Mouse (Mus musculus) neural tube, embryonic 11.5 days (tissue): ENCODE data around the gene Zfp169. TPM values are rescaled to one million over a fixed set of nuclear protein-coding genes. Genes with fewer than 3 reads are reported as not detected.
"Not testable (repeated sequence)": the region's sequence is repeated elsewhere in the genome, so short reads cannot be mapped to it uniquely, and the experiment has no call there.

Source experiments
- ATAC-seq: fragments of 200-750 bp; cut with Nextera tagmentation; 2 replicates; pipeline ENCODE4 v1.8.0; 2017; ENCODE audit warnings: moderate number of reproducible peaks, mild to moderate bottlenecking, moderate TSS enrichment, moderate library complexity; ENCODE audit not compliant: insufficient read depth, low FRiP score, low TSS enrichment
- DNase-seq: peaks from one replicate; pipeline ENCODE4 v3.0.0-alpha.2; 2015; ENCODE audit warnings: low spot score
- H3K27ac ChIP-seq: fragments of 300-500 bp; sonication (generic); 2 replicates; pipeline ENCODE4 v1.5.1; 2014; ENCODE audit warnings: low read depth, mild to moderate bottlenecking, low read length
- H3K27me3 ChIP-seq: fragments of 300-500 bp; sonication (generic); 2 replicates; pipeline ENCODE4 v1.6.1; 2014; ENCODE audit warnings: mild to moderate bottlenecking, low read length, mixed read lengths; ENCODE audit not compliant: control insufficient read depth, insufficient read depth
- H3K36me3 ChIP-seq: fragments of 300-500 bp; sonication (generic); 2 replicates; pipeline ENCODE4 v1.6.1; 2014; ENCODE audit warnings: mild to moderate bottlenecking, low read length, moderate library complexity, mixed read lengths; ENCODE audit not compliant: control insufficient read depth, insufficient read depth
- H3K4me1 ChIP-seq: fragments of 300-500 bp; sonication (generic); 2 replicates; pipeline ENCODE4 v1.6.1; 2014; ENCODE audit warnings: low read length, mixed read lengths; ENCODE audit not compliant: control insufficient read depth, insufficient read depth
- H3K4me2 ChIP-seq: fragments of 300-500 bp; sonication (generic); 2 replicates; pipeline ENCODE4 v1.6.1; 2014; ENCODE audit warnings: low read depth, mild to moderate bottlenecking, moderate library complexity
- H3K4me3 ChIP-seq: fragments of 300-500 bp; sonication (generic); 2 replicates; pipeline ENCODE4 v1.5.1; 2014; ENCODE audit warnings: low read depth, low read length
- H3K9ac ChIP-seq: fragments of 300-500 bp; sonication (generic); 2 replicates; pipeline ENCODE4 v1.6.1; 2014; ENCODE audit warnings: mild to moderate bottlenecking, low read length
- H3K9me3 ChIP-seq: fragments of 300-500 bp; sonication (generic); 2 replicates; pipeline ENCODE4 v1.6.1; 2016; ENCODE audit warnings: low read length; ENCODE audit not compliant: control insufficient read depth
- WGBS: fragments of 180-500 bp; shearing (Covaris S2); extraction: QIAGEN DNeasy Blood & Tissue Kit; methylation state at CpG from one replicate; pipeline ENCODE4 v1.1.7; 2014; 5-methylcytosine and 5-hydroxymethylcytosine counted together
- polyA plus RNA-seq: library from polyadenylated mRNA; unstranded; fragments of >200 nt; fragmentation: Nextera tagmentation; extraction: Ambion mirVana; gene quantifications from 2 replicates; pipeline ENCODE4 v1.2.1, GENCODE M21; 2014

The Zfp169 gene
- polyA plus RNA-seq, 1 experiment from 2014 or later, result 8.9 TPM

DNA sequence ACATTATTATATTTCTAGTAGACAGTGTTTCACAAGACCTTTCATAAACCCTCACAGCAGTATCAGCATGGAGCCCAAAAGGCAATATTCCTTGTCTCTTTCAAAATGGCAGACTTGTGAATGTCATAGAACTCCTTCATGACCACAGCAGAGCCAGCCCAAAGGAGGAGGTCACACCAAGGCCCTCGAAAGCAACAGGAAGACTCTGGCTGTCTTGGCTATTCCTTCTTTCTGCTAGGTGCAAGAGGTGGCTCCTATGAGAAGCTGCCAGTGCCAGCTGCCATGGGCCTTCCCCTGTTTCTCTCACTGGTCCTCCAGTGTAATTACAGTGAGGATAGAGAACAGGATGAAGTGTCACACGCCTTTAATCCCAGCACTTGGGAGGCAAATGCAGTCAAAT lies 15.8 kb upstream of the Zfp169 start:
- no peaks in the 10 kb centered on the region for H3K36me3 ChIP-seq
- no peak overlapping the region for H3K9ac ChIP-seq
- no peaks in the 10 kb centered on the region for H3K4me1 ChIP-seq
- no peak overlapping the region for H3K27ac ChIP-seq
- H3K4me3 ChIP-seq, result no peak overlapping the region
- ATAC-seq, result no peak
- 50% methylated on average over 2 of the region's 2 CpGs for WGBS
- no peak for DNase-seq
- H3K4me2 ChIP-seq, result no peak overlapping the region
- H3K9me3 ChIP-seq, result no peaks in the 10 kb centered on the region
- no peaks in the 10 kb centered on the region for H3K27me3 ChIP-seq

DNA sequence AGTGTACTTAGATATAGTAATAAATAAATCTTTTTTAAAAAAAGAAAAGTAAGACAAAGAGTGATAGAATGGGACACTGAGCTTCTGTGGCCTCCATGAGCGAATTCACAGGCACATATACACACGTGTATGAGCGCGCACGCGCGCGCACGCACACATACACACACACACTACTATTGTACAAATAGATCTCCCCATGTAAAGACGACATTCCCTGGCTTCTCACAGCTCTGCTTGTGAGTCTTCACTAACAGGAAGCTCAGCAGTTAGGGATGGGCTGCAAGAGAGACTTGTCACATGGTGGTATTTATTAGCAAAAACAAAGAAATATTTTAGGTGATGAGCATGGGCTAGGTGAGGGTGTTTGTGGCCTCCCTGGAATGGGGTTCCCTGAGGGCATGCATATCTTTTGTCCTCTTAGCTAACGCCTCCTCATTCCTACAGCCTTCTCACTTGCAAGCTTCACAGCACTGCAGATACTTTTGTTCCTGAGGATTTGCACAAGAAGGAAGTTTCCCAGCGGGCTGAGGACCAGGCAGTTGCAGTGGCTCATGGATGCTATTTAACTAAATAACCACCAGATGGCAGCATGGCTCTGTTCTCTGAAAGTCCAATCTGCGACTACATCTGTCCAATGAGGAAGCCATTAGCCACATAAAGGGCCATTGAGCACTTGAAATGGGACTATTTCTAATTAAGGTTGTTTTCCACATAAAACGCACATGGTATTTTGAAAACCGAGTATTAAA lies 15.0 kb upstream of the Zfp169 start:
- 57% methylated on average over 15 of the region's 15 CpGs for WGBS
- Histone ChIP-seq H3K4me2 (no peak overlapping the region), H3K27ac (no peak overlapping the region), H3K9me3 (no peaks in the 10 kb centered on the region), H3K27me3 (no peaks in the 10 kb centered on the region), H3K9ac (no peak overlapping the region), H3K36me3 (no peaks in the 10 kb centered on the region), H3K4me1 (no peaks in the 10 kb centered on the region), H3K4me3 (no peak overlapping the region)
- ATAC-seq (no peak), DNase-seq (peak; percentile 67)

DNA sequence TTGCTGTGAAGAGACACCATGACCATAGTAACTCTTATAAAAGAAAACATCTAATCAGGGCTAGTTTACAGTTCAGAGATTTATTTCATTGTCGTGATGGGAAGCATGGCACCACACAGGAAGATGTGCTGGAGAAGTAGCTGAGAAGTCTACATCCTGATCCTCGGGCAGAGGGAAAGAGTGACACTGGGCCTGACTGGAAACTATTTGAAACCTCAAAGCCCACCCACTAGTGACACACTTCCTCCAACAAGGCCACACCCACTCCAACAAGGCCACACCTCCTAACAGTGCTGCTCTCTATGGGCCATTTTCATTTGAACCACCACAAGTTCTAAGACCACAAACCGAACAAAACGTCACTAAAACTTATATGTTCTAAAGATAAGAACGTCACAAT lies 12.5 kb upstream of the Zfp169 start:
- DNase-seq (no peak), ATAC-seq (no peak)
- H3K4me1 ChIP-seq, result no peaks in the 10 kb centered on the region
- 83% methylated on average over 5 of the region's 5 CpGs for WGBS
- no peak overlapping the region for H3K27ac ChIP-seq
- no peak overlapping the region for H3K9ac ChIP-seq
- no peaks in the 10 kb centered on the region for H3K36me3 ChIP-seq
- H3K27me3 ChIP-seq, result no peaks in the 10 kb centered on the region
- H3K4me3 ChIP-seq, result no peak overlapping the region
- H3K9me3 ChIP-seq, result no peaks in the 10 kb centered on the region
- H3K4me2 ChIP-seq, result no peak overlapping the region

DNA sequence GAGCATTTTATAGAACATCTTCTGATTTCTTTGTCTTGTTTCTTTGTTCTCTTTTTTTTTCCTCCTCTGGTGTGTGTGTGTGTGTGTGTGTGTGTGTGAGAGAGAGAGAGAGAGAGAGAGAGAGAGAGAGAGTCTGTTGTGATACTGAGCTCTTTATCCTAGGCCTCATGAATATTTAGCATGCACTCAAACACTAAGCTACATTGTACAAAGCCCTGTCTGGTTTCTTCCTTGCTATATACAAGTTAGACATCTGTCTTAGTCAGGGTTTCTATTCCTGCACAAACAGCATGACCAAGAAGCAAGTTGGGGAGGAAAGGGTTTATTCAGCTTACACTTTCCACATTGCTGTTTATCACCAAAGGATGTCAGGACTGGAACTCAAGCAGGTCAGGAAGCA lies 5.9 kb upstream of the Zfp169 start:
- not testable (repeated sequence) for DNase-seq
- ATAC-seq, result peak; percentile 53; the same call in 1 of the 2 replicates

DNA sequence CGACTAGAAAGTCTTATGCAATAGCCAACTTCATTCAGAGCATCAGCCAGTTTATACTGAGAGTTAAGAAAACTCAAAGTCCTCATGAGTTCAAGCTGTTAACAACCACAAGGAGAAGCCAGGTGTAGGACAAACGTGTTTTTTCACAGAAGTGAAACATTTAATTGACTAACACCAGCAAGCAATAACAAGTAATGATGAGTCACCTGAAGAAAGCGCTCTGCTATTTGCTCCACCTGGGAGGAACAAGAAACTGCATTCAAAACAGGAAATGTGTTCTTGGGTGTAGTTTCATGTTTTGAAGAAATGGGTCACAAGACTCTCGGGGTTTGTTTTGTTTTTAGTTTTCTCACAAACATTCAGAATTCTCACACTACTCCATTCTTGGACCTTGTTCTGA lies 2.6 kb upstream of the Zfp169 start:
- H3K27me3 ChIP-seq, result no peaks in the 10 kb centered on the region
- H3K9ac ChIP-seq, result no peak overlapping the region
- 91% methylated on average over 4 of the region's 4 CpGs for WGBS
- DNase-seq (no peak), ATAC-seq (no peak)
- no peak overlapping the region for H3K4me2 ChIP-seq
- no peaks in the 10 kb centered on the region for H3K9me3 ChIP-seq
- no peaks in the 10 kb centered on the region for H3K36me3 ChIP-seq
- no peak overlapping the region for H3K27ac ChIP-seq
- H3K4me3 ChIP-seq, result no peak overlapping the region
- peaks cover 4% of the 10 kb centered on the region; the same call in 1 of the 2 replicates for H3K4me1 ChIP-seq

More for the DNA sequence above, 5.9 kb upstream of the Zfp169 start:
- not testable (repeated sequence) for H3K9me3 ChIP-seq, H3K27ac ChIP-seq, H3K36me3 ChIP-seq, H3K4me1 ChIP-seq, H3K4me3 ChIP-seq, H3K27me3 ChIP-seq, H3K9ac ChIP-seq, H3K4me2 ChIP-seq

DNA sequence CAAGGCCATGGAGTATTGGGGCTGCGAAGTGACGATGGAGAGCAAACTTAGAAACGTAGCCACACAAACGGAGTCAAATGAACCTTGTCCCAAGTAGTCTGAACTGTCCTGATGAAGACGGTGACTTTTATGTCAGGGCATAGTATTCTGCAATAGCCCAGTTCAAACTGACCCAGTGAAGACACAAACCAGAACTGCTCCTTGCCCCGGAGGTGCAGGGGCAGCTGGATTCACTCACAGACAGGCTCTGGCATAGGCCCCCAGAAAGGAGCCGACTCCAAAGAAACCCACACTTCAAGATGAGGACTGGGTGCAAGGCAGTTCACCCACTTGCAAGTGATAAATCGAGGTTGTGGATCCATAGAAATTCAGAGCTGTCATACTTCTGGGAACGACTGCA lies 4.6 kb downstream of the Zfp169 start:
- Histone ChIP-seq H3K4me2 (no peak overlapping the region), H3K9ac (no peak overlapping the region), H3K4me1 (peaks cover 4% of the 10 kb centered on the region; the same call in 1 of the 2 replicates), H3K36me3 (peaks cover 5% of the 10 kb centered on the region), H3K4me3 (no peak overlapping the region), H3K27ac (no peak overlapping the region), H3K9me3 (no peaks in the 10 kb centered on the region), H3K27me3 (no peaks in the 10 kb centered on the region)
- ATAC-seq, result no peak
- no peak for DNase-seq
- 91% methylated on average over 9 of the region's 9 CpGs for WGBS

DNA sequence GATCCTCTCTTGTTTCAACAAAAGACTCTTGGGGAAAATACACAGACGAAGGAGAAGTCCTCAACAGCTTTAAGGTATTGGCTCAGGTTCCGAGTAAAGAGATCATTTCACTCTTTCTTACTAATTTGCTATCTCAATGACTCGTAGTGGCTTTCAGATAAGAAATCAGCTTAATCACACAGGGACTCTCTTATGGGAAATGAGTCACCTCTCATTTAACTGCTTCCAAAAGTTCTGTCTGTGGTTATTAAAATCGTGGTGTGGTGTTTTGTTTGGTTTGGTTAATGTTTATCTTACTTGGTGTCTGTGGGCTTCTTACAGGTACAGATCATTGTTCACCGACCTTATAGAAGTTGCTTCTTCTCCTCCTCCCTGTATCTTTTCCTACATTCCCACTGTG lies 10.8 kb downstream of the Zfp169 start:
- Histone ChIP-seq H3K9ac (no peak overlapping the region), H3K36me3 (peaks cover 7% of the 10 kb centered on the region), H3K27me3 (no peaks in the 10 kb centered on the region), H3K4me2 (no peak overlapping the region), H3K27ac (no peak overlapping the region), H3K4me1 (no peaks in the 10 kb centered on the region), H3K9me3 (no peaks in the 10 kb centered on the region), H3K4me3 (no peak overlapping the region)
- ATAC-seq (no peak), DNase-seq (no peak)
- 88% methylated on average over 5 of the region's 5 CpGs for WGBS

DNA sequence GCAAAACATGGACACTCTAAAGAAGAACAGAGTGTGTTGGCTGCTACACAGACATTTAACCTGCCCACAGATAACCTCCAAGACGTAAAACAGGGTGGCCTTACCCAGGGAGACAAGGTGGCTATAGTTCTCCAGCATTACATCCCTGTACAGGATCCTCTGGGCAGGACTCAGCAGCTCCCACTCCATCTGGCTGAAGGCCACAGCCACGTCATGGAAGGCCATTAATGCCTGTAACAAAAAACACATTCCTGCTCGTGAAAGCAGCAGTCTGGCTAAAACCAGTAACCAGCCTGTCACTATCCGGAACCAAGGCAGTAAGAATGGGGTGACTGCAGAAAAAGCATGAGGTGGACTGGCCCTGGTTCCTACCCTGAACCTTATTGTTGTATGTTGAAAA lies 14.6 kb downstream of the Zfp169 start:
- H3K27ac ChIP-seq, result no peak overlapping the region
- DNase-seq (no peak), ATAC-seq (no peak)
- no peaks in the 10 kb centered on the region for H3K4me1 ChIP-seq
- no peak overlapping the region for H3K9ac ChIP-seq
- no peak overlapping the region for H3K4me3 ChIP-seq
- 77% methylated on average over 4 of the region's 4 CpGs for WGBS
- H3K4me2 ChIP-seq, result no peak overlapping the region
- H3K9me3 ChIP-seq, result 0 out of 2 replicates have a peak, but pooled peaks cover 2% of the 10 kb centered on the region
- no peaks in the 10 kb centered on the region for H3K27me3 ChIP-seq
- peaks cover 2% of the 10 kb centered on the region; the same call in 1 of the 2 replicates for H3K36me3 ChIP-seq

DNA sequence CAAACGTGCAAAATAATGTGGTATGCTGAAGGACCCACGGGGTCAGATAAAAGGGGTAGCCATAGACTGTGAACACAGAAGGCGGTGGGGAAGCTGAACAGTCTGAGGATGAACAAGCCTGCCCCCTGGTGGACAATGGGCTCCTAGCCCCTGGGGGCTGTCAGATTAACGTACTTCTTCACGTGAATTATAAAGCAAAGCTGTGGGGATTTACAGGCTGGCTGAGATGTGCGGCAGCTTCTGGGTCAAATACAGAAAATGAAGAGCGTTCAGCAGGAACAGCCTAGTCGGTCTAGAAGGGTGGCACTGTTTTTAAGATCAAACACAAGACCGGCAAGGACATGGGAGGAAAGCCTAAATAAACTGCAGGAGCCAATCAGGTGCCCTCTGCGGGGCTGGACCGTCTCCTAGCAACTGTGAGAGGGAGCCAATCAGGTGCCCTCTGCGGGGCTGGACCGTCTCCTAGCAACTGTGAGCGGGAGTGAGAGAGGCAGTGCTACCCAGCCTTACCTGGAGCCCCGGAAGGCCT lies 15.5 kb downstream of the Zfp169 start:
- DNase-seq (peak; percentile 83), ATAC-seq (peak; percentile 96)
- WGBS, result 11% methylated on average over 15 of the region's 15 CpGs
- H3K4me2 ChIP-seq, result peak overlapping the region; percentile 35
- peak overlapping the region; percentile 27 for H3K4me3 ChIP-seq
- no peak overlapping the region for H3K27ac ChIP-seq
- H3K9ac ChIP-seq, result no peak overlapping the region
- 0 out of 2 replicates have a peak, but pooled peaks cover 2% of the 10 kb centered on the region for H3K9me3 ChIP-seq
- H3K36me3 ChIP-seq, result no peaks in the 10 kb centered on the region
- no peaks in the 10 kb centered on the region for H3K4me1 ChIP-seq
- H3K27me3 ChIP-seq, result no peaks in the 10 kb centered on the region
